Mouse (Mus musculus) MEL-GATA-1-ER (cell line): ENCODE data around the gene F2rl2.

Experiments
- DNase-seq: peaks from one replicate; pipeline ENCODE4 v3.0.0-alpha.2; 2012; ENCODE audit warnings: low read depth; ENCODE audit errors: extremely low read depth

Gene F2rl2

GRCm38 (mm10) chr13:95697874-95698273 lies 1.2 kb downstream of the F2rl2 start:
- no peak for DNase-seq

GRCm38 (mm10) chr13:95703376-95703775 lies 6.7 kb downstream of the F2rl2 start:
- DNase-seq = no peak

GRCm38 (mm10) chr13:95705589-95705988 lies 8.9 kb downstream of the F2rl2 start:
- no peak for DNase-seq

GRCm38 (mm10) chr13:95712054-95712453 lies 15.4 kb downstream of the F2rl2 start:
- DNase-seq = no peak

GRCm38 (mm10) chr13:95712570-95713268 lies 16.1 kb downstream of the F2rl2 start:
- DNase-seq = peak; percentile 63

GRCm38 (mm10) chr13:95714271-95714975 lies 17.8 kb downstream of the F2rl2 start:
- DNase-seq = no peak

GRCm38 (mm10) chr13:95715356-95715755 lies 18.7 kb downstream of the F2rl2 start:
- no peak for DNase-seq

GRCm38 (mm10) chr13:95719320-95720232 lies 22.9 kb downstream of the F2rl2 start:
- DNase-seq = peak; percentile 46

- DNase-seq = no peak
Measured at GRCm38 (mm10) chr13:95730491-95730890, 33.8 kb downstream of the F2rl2 start.

- DNase-seq = no peak
Measured at GRCm38 (mm10) chr13:95739651-95740050, 43.0 kb downstream of the F2rl2 start.

- DNase-seq = peak; percentile 10
Measured at GRCm38 (mm10) chr13:95741813-95742689, 45.4 kb downstream of the F2rl2 start.

GRCm38 (mm10) chr13:95742881-95743466 lies 46.3 kb downstream of the F2rl2 start:
- no peak for DNase-seq

- no peak for DNase-seq
Measured at GRCm38 (mm10) chr13:95745451-95745850, 48.8 kb downstream of the F2rl2 start.

GRCm38 (mm10) chr13:95746509-95746908 lies 49.9 kb downstream of the F2rl2 start:
- peak; percentile 12 for DNase-seq

- DNase-seq = no peak
Measured at GRCm38 (mm10) chr13:95747101-95747500, 50.4 kb downstream of the F2rl2 start.

GRCm38 (mm10) chr13:95747541-95747940 lies 50.9 kb downstream of the F2rl2 start:
- DNase-seq = no peak
